Mouse (Mus musculus) c-Kit-positive CD71-positive TER-119-positive erythroid progenitor cells, embryonic 14.5 days (primary cell): ENCODE results near the gene Stk24.
A peak's percentile ranks its signal among the peaks of the same experiment; 100 is the strongest.
"Not testable (repeated sequence)": the region's sequence is repeated elsewhere in the genome, so short reads cannot be mapped to it uniquely, and the experiment has no call there.

Experiments
- DNase-seq: peaks from one replicate; pipeline ENCODE4 v3.0.0-alpha.2; 2013; ENCODE audit warnings: low spot score

The Stk24 gene

GRCm38 (mm10) chr14:121379827-121380145 is at the start of gene Stk24:
Gene Stk24, minus strand, starts transcription at chr14:121380011.
- no peak for DNase-seq

- DNase-seq = peak; percentile 44
Observed at GRCm38 (mm10) chr14:121428148-121428547, 48.3 kb upstream of the Stk24 start.

GRCm38 (mm10) chr14:121426743-121427142 is 46.9 kb upstream of the Stk24 start:
- DNase-seq = peak; percentile 49

- DNase-seq = no peak
Observed at GRCm38 (mm10) chr14:121425004-121425793, 45.4 kb upstream of the Stk24 start.

GRCm38 (mm10) chr14:121423341-121423751 is 43.5 kb upstream of the Stk24 start:
- DNase-seq = no peak

GRCm38 (mm10) chr14:121422664-121423340 is 43.0 kb upstream of the Stk24 start:
- peak; percentile 59 for DNase-seq

- DNase-seq = no peak
Observed at GRCm38 (mm10) chr14:121422000-121422399, 42.2 kb upstream of the Stk24 start.

GRCm38 (mm10) chr14:121417594-121417993 is 37.8 kb upstream of the Stk24 start:
- no peak for DNase-seq

GRCm38 (mm10) chr14:121416626-121417319 is 37.0 kb upstream of the Stk24 start:
- DNase-seq = no peak

- no peak for DNase-seq
Observed at GRCm38 (mm10) chr14:121414635-121415241, 34.9 kb upstream of the Stk24 start.

GRCm38 (mm10) chr14:121413726-121414125 is 33.9 kb upstream of the Stk24 start:
- DNase-seq = not testable (repeated sequence)

- DNase-seq = no peak
Observed at GRCm38 (mm10) chr14:121408944-121409343, 29.1 kb upstream of the Stk24 start.

GRCm38 (mm10) chr14:121406943-121407342 is 27.1 kb upstream of the Stk24 start:
- no peak for DNase-seq

- no peak for DNase-seq
Observed at GRCm38 (mm10) chr14:121405546-121405945, 25.7 kb upstream of the Stk24 start.

GRCm38 (mm10) chr14:121405120-121405519 is 25.3 kb upstream of the Stk24 start:
- no peak for DNase-seq

- no peak for DNase-seq
Observed at GRCm38 (mm10) chr14:121399676-121400075, 19.9 kb upstream of the Stk24 start.

- no peak for DNase-seq
Observed at GRCm38 (mm10) chr14:121397471-121397870, 17.7 kb upstream of the Stk24 start.

- no peak for DNase-seq
Observed at GRCm38 (mm10) chr14:121395125-121395524, 15.3 kb upstream of the Stk24 start.

- no peak for DNase-seq
Observed at GRCm38 (mm10) chr14:121391927-121392326, 12.1 kb upstream of the Stk24 start.

GRCm38 (mm10) chr14:121387760-121388159 is 7.9 kb upstream of the Stk24 start:
- no peak for DNase-seq

- DNase-seq = no peak
Observed at GRCm38 (mm10) chr14:121385440-121385839, 5.6 kb upstream of the Stk24 start.

GRCm38 (mm10) chr14:121383801-121384200 is 4.0 kb upstream of the Stk24 start:
- no peak for DNase-seq
